Mouse (Mus musculus): Measurements from ENCODE around the gene Mrs2.

Gene Mrs2

DNA sequence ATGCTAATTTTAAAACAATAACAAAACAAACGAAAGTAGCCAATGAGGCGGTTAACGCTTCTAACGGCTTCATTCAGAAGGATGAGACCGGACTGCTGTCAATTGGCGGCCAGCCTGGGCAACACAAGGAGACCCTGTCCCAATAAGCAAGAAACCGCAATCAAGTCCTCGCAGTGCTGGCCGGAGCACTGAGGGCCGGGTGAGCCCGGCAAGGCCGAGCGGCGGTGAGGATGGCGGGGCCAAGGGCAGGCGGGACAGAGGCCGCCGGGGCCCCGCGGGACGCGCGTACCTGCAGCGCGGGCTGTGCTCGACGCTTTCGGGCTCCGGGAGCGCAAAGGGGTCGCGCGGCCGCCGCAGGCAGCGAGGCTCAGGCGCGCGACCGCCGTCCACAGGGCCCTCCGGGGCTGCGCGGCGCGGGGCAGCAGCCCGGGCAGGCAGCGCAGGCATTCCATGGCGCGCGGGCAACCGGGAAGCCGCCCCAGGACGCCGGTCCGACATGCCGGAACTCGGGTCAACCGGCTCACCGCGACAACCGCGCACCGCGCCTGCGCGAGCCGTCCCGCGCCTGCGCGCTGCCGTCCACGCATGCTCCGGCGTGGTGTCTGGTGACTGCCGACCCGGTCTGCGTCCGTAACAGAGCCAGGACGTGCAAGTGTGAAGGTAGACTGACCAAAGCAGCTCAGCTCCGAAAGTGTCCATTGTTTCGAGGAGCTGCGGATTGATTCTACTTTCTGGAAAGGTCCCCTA, at the start of gene Mrs2:
Gene Mrs2 (minus strand): TSS at position 587 of the 747 bp plus-strand sequence.
- peak; percentile 89 to 91 for DNase-seq

DNA sequence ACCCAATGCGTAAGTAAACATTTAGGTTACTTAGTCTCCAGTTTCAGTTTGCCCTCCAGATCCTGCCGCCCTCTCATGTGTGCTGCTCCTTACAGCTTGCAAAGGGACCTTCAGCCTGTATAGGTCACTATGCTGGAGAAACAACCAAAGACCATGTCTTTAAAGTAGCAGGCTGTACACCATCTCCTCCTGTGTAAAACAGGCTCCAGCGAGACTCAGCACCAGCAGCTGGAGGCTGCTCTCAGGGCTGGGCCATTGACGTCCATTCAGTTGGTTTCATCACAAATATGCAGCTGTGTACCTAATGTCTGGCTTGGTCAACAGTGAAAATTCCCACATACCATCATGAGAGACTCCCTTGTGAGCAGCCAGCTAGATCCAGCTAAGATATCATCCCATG, 49.6 kb upstream of the Mrs2 start:
- DNase-seq, result no peak

GRCm38 (mm10) chr13:25067183-25067582, 47.0 kb upstream of the Mrs2 start:
- no peak for DNase-seq

DNA sequence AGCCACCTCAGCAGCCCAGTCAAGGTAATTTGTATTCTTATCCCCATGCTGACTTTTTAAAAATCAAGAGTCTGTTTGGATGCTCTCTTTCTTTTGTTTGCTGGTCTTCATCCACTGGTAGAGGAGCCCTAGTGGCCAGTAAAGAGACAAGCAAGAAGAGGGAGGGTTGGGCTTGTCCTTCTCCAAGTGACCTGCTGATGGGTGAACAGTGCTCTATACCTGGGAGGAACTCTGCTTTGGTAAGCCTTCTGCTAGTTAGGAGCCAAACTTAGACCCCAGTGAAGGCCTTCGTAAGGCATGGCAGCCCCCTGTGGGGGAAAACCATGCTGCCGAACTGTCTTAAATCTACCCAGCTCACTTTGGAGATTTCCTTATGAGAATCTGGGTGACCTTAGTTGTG, 46.5 kb upstream of the Mrs2 start:
- DNase-seq, result no peak

GRCm38 (mm10) chr13:25055873-25056667, 35.9 kb upstream of the Mrs2 start, which contains the start of gene Dcdc2a:
TSS of gene Dcdc2a (plus strand) at chr13:25056004.
- peak; percentile 6 to 7 for DNase-seq

- peak; percentile 36 to 41 for DNase-seq
Measured at GRCm38 (mm10) chr13:25055111-25055554, 35.0 kb upstream of the Mrs2 start.

DNA sequence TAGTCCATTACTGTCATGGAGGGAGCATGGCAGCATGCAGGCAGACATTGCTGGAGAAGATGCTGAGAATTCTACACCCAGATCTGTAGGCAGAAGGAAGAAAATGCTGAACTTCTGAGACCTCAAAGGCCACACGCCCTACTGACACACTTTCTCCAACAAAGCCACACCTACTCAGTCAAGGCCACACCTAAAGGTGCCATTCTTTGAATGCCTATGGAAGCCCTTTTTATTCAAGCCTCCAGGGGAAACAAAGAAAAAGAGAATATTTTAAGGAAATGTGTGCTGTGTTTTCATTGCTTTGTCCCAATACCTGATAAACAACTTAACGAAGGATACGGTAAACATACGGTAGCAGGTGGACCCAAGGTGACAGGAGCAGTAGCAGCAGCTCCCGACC, 32.5 kb upstream of the Mrs2 start:
- no peak for DNase-seq

GRCm38 (mm10) chr13:25039488-25039887, 19.3 kb upstream of the Mrs2 start:
- DNase-seq, result no peak

- no peak for DNase-seq
Measured at GRCm38 (mm10) chr13:25027114-25027425, 6.9 kb upstream of the Mrs2 start.

- DNase-seq, result no peak
Measured at GRCm38 (mm10) chr13:25026409-25027113, 6.4 kb upstream of the Mrs2 start.

GRCm38 (mm10) chr13:25024655-25025054, 4.5 kb upstream of the Mrs2 start:
- DNase-seq, result no peak

GRCm38 (mm10) chr13:25023129-25023528, 3.0 kb upstream of the Mrs2 start:
- DNase-seq, result no peak

DNA sequence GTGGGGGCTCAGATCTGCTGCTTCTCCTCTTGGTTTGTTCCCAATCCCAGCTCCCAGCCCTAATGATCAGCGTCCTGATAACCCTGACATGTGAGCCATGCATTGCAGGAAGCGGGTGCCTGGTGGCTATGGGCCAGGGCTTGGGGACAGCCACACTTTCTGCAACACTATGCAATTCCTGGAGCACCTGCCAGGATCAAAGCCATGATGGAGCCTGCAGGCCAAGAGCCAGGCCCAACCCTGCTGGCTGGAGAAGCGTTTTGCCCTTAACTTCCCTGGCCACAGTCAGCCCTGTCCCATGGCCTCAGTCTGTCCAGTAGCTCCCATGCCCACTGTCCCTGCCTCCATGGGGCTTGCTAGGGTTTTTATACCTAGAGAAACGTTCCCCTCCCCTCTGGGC, 2.2 kb upstream of the Mrs2 start:
- no peak for DNase-seq

DNA sequence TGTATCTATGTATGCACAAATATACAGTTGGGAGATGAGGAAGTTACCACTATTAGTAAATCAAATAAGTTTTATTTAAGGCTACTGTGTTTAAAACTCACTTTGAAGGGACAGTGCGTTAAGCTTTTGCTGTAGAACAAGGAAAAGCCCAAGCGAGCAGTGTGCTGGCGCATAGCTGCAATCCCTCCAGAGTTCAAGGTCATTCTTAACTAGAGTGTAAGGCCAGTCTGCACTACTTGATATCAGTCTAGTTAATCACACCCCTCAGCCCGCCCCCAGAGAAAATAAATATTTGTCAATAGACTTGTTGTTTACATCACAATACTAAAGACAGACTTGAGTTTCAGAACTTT, 337 bp upstream of the Mrs2 start:
- DNase-seq, result no peak

GRCm38 (mm10) chr13:25018316-25018715, 1.9 kb downstream of the Mrs2 start:
- no peak for DNase-seq

DNA sequence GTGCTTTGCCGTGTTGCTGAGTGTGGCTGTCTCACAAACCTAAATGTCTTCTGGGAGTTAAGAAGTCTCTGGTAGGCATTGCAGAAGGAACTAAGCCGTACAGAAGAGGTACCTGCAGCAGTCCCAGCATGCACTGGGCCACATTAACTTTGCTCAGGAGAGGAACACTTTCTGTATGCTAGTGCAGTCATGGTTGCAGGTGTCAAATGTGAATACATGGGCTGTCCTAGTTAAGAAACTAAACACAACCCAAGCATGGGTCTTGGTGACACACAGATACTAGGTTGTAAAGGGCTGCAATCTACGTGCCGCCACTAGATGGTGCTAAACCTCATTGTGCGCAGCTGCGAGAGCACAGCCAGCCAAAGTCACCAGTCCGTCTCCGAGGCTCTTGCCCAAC, 13.1 kb downstream of the Mrs2 start:
- peak; percentile 58 to 60 for DNase-seq

- no peak for DNase-seq
Measured at GRCm38 (mm10) chr13:25002965-25003364, 17.2 kb downstream of the Mrs2 start.

GRCm38 (mm10) chr13:24999538-24999937, 20.6 kb downstream of the Mrs2 start:
- DNase-seq, result no peak

GRCm38 (mm10) chr13:24993160-24993559, 27.0 kb downstream of the Mrs2 start:
- no peak for DNase-seq

DNA sequence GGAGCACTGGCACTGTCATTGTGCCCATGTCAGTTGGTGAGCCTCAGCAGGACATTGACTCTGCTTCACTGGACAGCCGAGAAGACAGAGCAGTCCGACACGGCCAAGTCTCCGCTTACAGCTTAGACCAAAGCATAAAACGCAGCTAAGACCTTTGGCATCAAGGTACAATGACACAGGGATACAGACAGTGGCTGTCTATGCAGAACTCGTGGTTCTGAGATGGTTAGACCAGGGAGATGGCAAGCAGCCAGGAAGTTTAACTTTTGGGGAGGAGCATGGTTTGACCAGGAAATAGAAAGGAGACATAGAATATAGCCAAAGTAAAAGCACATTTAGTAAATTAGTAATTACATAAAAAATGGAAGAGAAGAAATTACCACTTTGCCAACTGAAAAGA, 31.2 kb downstream of the Mrs2 start:
- no peak for DNase-seq

DNA sequence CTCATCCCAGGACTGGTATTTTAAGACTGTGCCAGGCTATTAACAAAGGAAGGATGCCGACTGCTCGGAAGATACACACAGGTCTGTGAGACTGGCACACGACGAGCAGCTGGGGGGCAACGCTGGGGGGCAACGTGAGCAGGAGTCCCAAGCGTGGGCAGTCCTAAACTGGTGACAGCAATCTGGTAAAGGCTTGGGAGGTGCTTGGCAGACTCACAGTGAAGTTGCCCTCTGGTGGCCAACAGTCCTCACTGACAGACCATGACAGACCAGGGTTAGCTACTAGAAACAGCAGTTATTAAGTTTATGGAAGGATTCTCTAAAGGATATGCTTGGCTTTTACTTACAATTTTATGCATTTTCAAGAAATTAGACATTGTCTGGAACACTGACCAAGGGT, 31.8 kb downstream of the Mrs2 start:
- peak; percentile 63 to 64 for DNase-seq

DNA sequence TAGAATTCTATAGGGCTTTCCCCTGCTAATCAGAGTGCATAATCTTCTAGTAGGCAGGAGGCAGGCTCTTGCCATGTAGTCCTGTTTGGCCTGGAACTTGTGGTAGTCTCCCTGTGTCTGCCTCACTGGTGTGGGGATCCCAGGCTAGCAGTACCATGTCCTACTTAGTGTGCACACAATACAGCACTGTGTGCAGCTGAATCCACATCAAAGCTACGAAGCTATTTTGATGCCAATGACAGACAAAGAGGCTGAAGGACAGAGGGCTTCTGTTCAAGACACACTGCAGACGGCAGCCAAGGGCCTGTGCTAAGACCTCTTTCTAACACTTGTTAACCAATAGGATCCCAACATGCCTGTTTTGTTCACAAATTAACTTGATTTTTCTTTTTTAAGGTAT, 34.7 kb downstream of the Mrs2 start:
- DNase-seq, result no peak

GRCm38 (mm10) chr13:24981031-24981430, 39.1 kb downstream of the Mrs2 start:
- DNase-seq, result no peak
